Mouse (Mus musculus): ENCODE results near the gene Tceal7. TPM values are rescaled to one million over a fixed set of nuclear protein-coding genes. Genes with fewer than 3 reads are reported as not detected.

Gene Tceal7
- polyA plus RNA-seq (2021; fragmentation: Nextera tagmentation), result 2.1 and 3.4 TPM in 2 replicates
- long read RNA-seq, experiment 1, partial matches to known transcripts, result 1 of 2 reads
- long read RNA-seq, experiment 1, other reads (novel, unspliced or antisense), result 1 of 2 reads
- long read RNA-seq, experiment 2, partial matches to known transcripts, result 2 of 3 reads
- long read RNA-seq, experiment 2, other reads (novel, unspliced or antisense), result 1 of 3 reads

GRCm38 (mm10) chrX:136214729-136215677, at the start of gene Tceal7, which contains the start of gene Bex1:
TSS of gene Tceal7 (plus strand) at chrX:136214779.
TSS of gene Bex1 (minus strand) at chrX:136215513.

GRCm38 (mm10) chrX:136172118-136172551, 42.4 kb upstream of the Tceal7 start, which contains the start of gene Tceal8:
TSS of gene Tceal8 (minus strand) at chrX:136172342.

GRCm38 (mm10) chrX:136203664-136204066, 10.9 kb upstream of the Tceal7 start, which contains the start of gene Tceal5:
TSS of gene Tceal5 (minus strand) at chrX:136203876.

GRCm38 (mm10) chrX:136244574-136245229, 30.1 kb downstream of the Tceal7 start, which contains the start of gene Tceal9:
TSS of gene Tceal9 (plus strand) at chrX:136245079.

GRCm38 (mm10) chrX:136269743-136270392, 55.3 kb downstream of the Tceal7 start, which contains the start of gene Bex3:
TSS of gene Bex3 (plus strand) at chrX:136270253.

Small RNA genes lying within 50 kb of the gene (microRNA-seq; reads per million reads assigned to microRNA genes)
- not detected for gene Mir6383

Other genes with a start within 250 kb of the Tceal7 start
- 78.0 and 80.9 TPM in 2 replicates for gene Arxes2, start 221.0 kb upstream of the Tceal7 start, polyA plus RNA-seq (2021; fragmentation: Nextera tagmentation)
- 30.1 and 33.2 TPM in 2 replicates for gene Arxes1, start 181.4 kb upstream of the Tceal7 start, polyA plus RNA-seq (2021; fragmentation: Nextera tagmentation)
- 685 and 687 TPM in 2 replicates for gene Bex2, start 146.5 kb upstream of the Tceal7 start, polyA plus RNA-seq (2021; fragmentation: Nextera tagmentation)
- not detected in 2 replicates for gene Nxf3, start 129.5 kb upstream of the Tceal7 start, polyA plus RNA-seq (2021; fragmentation: Nextera tagmentation)
- 38.4 and 42.5 TPM in 2 replicates for gene Bex4, start 75.8 kb upstream of the Tceal7 start, polyA plus RNA-seq (2021; fragmentation: Nextera tagmentation)
- 76.8 and 80.5 TPM in 2 replicates for gene Tceal8, start 42.4 kb upstream of the Tceal7 start, polyA plus RNA-seq (2021; fragmentation: Nextera tagmentation)
- gene Tceal5, start 10.9 kb upstream of the Tceal7 start, polyA plus RNA-seq (2021; fragmentation: Nextera tagmentation), result 57.5 and 59.5 TPM in 2 replicates
- 124 and 145 TPM in 2 replicates for gene Bex1, start 734 bp downstream of the Tceal7 start, polyA plus RNA-seq (2021; fragmentation: Nextera tagmentation)
- gene Tceal9, start 30.3 kb downstream of the Tceal7 start, polyA plus RNA-seq (2021; fragmentation: Nextera tagmentation), result 189 and 202 TPM in 2 replicates
- 596 and 636 TPM in 2 replicates for gene Bex3, start 55.5 kb downstream of the Tceal7 start, polyA plus RNA-seq (2021; fragmentation: Nextera tagmentation)